Mouse (Mus musculus): Measurements from ENCODE around the gene Cwc27. TPM values are rescaled to one million over a fixed set of nuclear protein-coding genes. Genes with fewer than 3 reads are reported as not detected.

Gene Cwc27
- polyA plus RNA-seq, 1 experiment = 22.4 TPM

GRCm38 (mm10) chr13:104799566-104800182, 17.3 kb downstream of the Cwc27 start:
- no peak overlapping the region for H3K4me3 ChIP-seq (replicated peaks; ENCODE audit: control insufficient read depth, low read depth, low read length)
- TF ChIP-seq CTCF (IDR thresholded peaks at IDR 0.05; ENCODE audit: control insufficient read depth, insufficient read depth, low read length) (no peak), POLR2A (IDR thresholded peaks at IDR 0.05; ENCODE audit: borderline replicate concordance, control insufficient read depth, low read depth, low read length) (no peak)
- H3K4me1 ChIP-seq (ENCODE audit: control insufficient read depth, insufficient read depth, low read length) = no peaks in the 10 kb centered on the region
- no peak overlapping the region for H3K27ac ChIP-seq (ENCODE audit: control insufficient read depth, insufficient read depth, low read depth, low read length, poor library complexity)
- 85% methylated on average over 7 of the region's 7 CpGs for WGBS

GRCm38 (mm10) chr13:104799067-104799466, 17.9 kb downstream of the Cwc27 start:
- WGBS = 92% methylated on average over 8 of the region's 8 CpGs
- Histone ChIP-seq H3K27ac (ENCODE audit: control insufficient read depth, insufficient read depth, low read depth, low read length, poor library complexity) (no peak overlapping the region), H3K4me1 (ENCODE audit: control insufficient read depth, insufficient read depth, low read length) (no peaks in the 10 kb centered on the region), H3K4me3 (replicated peaks; ENCODE audit: control insufficient read depth, low read depth, low read length) (no peak overlapping the region)
- TF ChIP-seq CTCF (IDR thresholded peaks at IDR 0.05; ENCODE audit: control insufficient read depth, insufficient read depth, low read length) (no peak), POLR2A (IDR thresholded peaks at IDR 0.05; ENCODE audit: borderline replicate concordance, control insufficient read depth, low read depth, low read length) (no peak)

- H3K4me3 ChIP-seq (replicated peaks; ENCODE audit: control insufficient read depth, low read depth, low read length) = no peak overlapping the region
- 41% methylated on average over 3 of the region's 3 CpGs for WGBS
- TF ChIP-seq CTCF (IDR thresholded peaks at IDR 0.05; ENCODE audit: control insufficient read depth, insufficient read depth, low read length) = no peak
- TF ChIP-seq POLR2A (IDR thresholded peaks at IDR 0.05; ENCODE audit: borderline replicate concordance, control insufficient read depth, low read depth, low read length) = no peak
- no peak overlapping the region for H3K27ac ChIP-seq (ENCODE audit: control insufficient read depth, insufficient read depth, low read depth, low read length, poor library complexity)
- no peaks in the 10 kb centered on the region for H3K4me1 ChIP-seq (ENCODE audit: control insufficient read depth, insufficient read depth, low read length)
Measured at GRCm38 (mm10) chr13:104794421-104794820, 22.5 kb downstream of the Cwc27 start.

- H3K27ac ChIP-seq (ENCODE audit: control insufficient read depth, insufficient read depth, low read depth, low read length, poor library complexity) = no peak within 1 kb of the TSS
- no peaks in the 10 kb centered on the region for H3K4me1 ChIP-seq (ENCODE audit: control insufficient read depth, insufficient read depth, low read length)
- H3K4me3 ChIP-seq (replicated peaks; ENCODE audit: control insufficient read depth, low read depth, low read length) = no peak within 1 kb of the TSS
- 89% methylated on average over 11 of the region's 11 CpGs for WGBS
- TF ChIP-seq POLR2A (IDR thresholded peaks at IDR 0.05; ENCODE audit: borderline replicate concordance, control insufficient read depth, low read depth, low read length) = no peak
- no peak for TF ChIP-seq CTCF (IDR thresholded peaks at IDR 0.05; ENCODE audit: control insufficient read depth, insufficient read depth, low read length)
Measured at GRCm38 (mm10) chr13:104792184-104792583, 24.8 kb downstream of the Cwc27 start, which contains the start of gene Srek1ip1. TSS of gene Srek1ip1 (plus strand) at chr13:104792484.

- H3K27ac ChIP-seq (ENCODE audit: control insufficient read depth, insufficient read depth, low read depth, low read length, poor library complexity) = no peak overlapping the region
- WGBS = 2% methylated on average over 2 of the region's 2 CpGs
- no peak overlapping the region for H3K4me3 ChIP-seq (replicated peaks; ENCODE audit: control insufficient read depth, low read depth, low read length)
- TF ChIP-seq POLR2A (IDR thresholded peaks at IDR 0.05; ENCODE audit: borderline replicate concordance, control insufficient read depth, low read depth, low read length) (no peak), CTCF (IDR thresholded peaks at IDR 0.05; ENCODE audit: control insufficient read depth, insufficient read depth, low read length) (0 out of 2 replicates have a peak, but pooled peaks have one; percentile 9)
- no peaks in the 10 kb centered on the region for H3K4me1 ChIP-seq (ENCODE audit: control insufficient read depth, insufficient read depth, low read length)
Measured at GRCm38 (mm10) chr13:104789663-104790062, 27.3 kb downstream of the Cwc27 start.

GRCm38 (mm10) chr13:104787260-104787659, 29.7 kb downstream of the Cwc27 start:
- Histone ChIP-seq H3K27ac (ENCODE audit: control insufficient read depth, insufficient read depth, low read depth, low read length, poor library complexity) (no peak overlapping the region), H3K4me1 (ENCODE audit: control insufficient read depth, insufficient read depth, low read length) (no peaks in the 10 kb centered on the region), H3K4me3 (replicated peaks; ENCODE audit: control insufficient read depth, low read depth, low read length) (no peak overlapping the region)
- TF ChIP-seq POLR2A (IDR thresholded peaks at IDR 0.05; ENCODE audit: borderline replicate concordance, control insufficient read depth, low read depth, low read length) (no peak), CTCF (IDR thresholded peaks at IDR 0.05; ENCODE audit: control insufficient read depth, insufficient read depth, low read length) (no peak)
- WGBS = 91% methylated on average over 4 of the region's 4 CpGs

GRCm38 (mm10) chr13:104779104-104779670, 37.8 kb downstream of the Cwc27 start:
- TF ChIP-seq POLR2A (IDR thresholded peaks at IDR 0.05; ENCODE audit: borderline replicate concordance, control insufficient read depth, low read depth, low read length) (no peak), CTCF (IDR thresholded peaks at IDR 0.05; ENCODE audit: control insufficient read depth, insufficient read depth, low read length) (no peak)
- WGBS = 38% methylated on average over 1 of the region's 1 CpGs
- H3K4me1 ChIP-seq (ENCODE audit: control insufficient read depth, insufficient read depth, low read length) = no peaks in the 10 kb centered on the region
- no peak overlapping the region for H3K27ac ChIP-seq (ENCODE audit: control insufficient read depth, insufficient read depth, low read depth, low read length, poor library complexity)
- H3K4me3 ChIP-seq (replicated peaks; ENCODE audit: control insufficient read depth, low read depth, low read length) = no peak overlapping the region

GRCm38 (mm10) chr13:104763193-104763592, 53.7 kb downstream of the Cwc27 start:
- Histone ChIP-seq H3K4me1 (ENCODE audit: control insufficient read depth, insufficient read depth, low read length) (no peaks in the 10 kb centered on the region), H3K4me3 (replicated peaks; ENCODE audit: control insufficient read depth, low read depth, low read length) (no peak overlapping the region), H3K27ac (ENCODE audit: control insufficient read depth, insufficient read depth, low read depth, low read length, poor library complexity) (no peak overlapping the region)
- 73% methylated on average over 3 of the region's 3 CpGs for WGBS
- no peak for TF ChIP-seq POLR2A (IDR thresholded peaks at IDR 0.05; ENCODE audit: borderline replicate concordance, control insufficient read depth, low read depth, low read length)

Measured in bone marrow, adult 2 months (tissue).